Mouse (Mus musculus): Measurements from ENCODE around the gene Gm14147.
"Not testable (repeated sequence)": the region's sequence is repeated elsewhere in the genome, so short reads cannot be mapped to it uniquely, and the experiment has no call there.

Gene Gm14147

GRCm38 (mm10) chr2:151097945-151098344 lies at the start of gene Gm14147:
Gm14147 (plus strand) TSS chr2:151098245.
- not testable (repeated sequence) for DNase-seq

- no peak for DNase-seq
These were observed 41.4 kb upstream of the Gm14147 start for GRCm38 (mm10) chr2:151056637-151057036.

GRCm38 (mm10) chr2:151092250-151092649 lies 5.8 kb upstream of the Gm14147 start, which contains the start of gene Gm14151:
Gm14151 (minus strand) TSS chr2:151092350.
- DNase-seq: not testable (repeated sequence)
